Mouse (Mus musculus) gastrocnemius, postnatal 36 days (tissue): ENCODE data around the gene Rnf115. TPM values are rescaled to one million over a fixed set of nuclear protein-coding genes. Genes with fewer than 3 reads are reported as not detected.
"Not testable (repeated sequence)": the region's sequence is repeated elsewhere in the genome, so short reads cannot be mapped to it uniquely, and the experiment has no call there.

Experiments
- DNase-seq, 2 experiments: peaks; one replicate each; pipeline ENCODE4 v3.0.0; 2022
- intact Hi-C: fragments of 180-260 bp; cut with DNase I; formaldehyde crosslinking; loops from one replicate; pipeline ENCODE4 v1.15.1; 2025
- total RNA-seq, 2 experiments: library from RNA; stranded (reverse); gene quantifications; 2 replicates each; pipeline ENCODE4 v1.2.3; 2021

Gene Rnf115
- total RNA-seq, 2 experiments from 2014 or later, result 76.2 to 86.5 TPM

DNA sequence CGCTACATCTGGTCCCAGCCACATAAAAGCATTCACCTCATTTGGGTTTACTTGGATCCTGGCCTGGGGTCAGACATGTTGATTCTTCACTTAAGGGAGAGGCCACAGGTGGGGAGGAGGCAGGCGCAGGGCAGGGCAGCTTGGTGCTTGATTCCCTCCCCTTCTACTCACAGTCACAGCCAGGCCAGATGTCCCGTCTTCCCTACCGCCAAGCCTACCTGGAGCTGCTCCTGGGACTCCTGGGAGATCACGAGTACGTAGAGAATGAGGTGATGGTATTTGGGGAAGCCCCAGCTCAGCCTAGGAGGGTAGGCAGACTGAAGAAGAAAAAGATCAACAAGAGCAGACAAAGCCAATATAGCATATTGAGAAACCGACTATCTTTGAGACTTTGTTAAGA is 20.5 kb upstream of the Rnf115 start:
- intact Hi-C loops, result loop anchor here (2.0 kb wide), 1 partner anchor 162 kb away; no protein-coding TSS in a partner anchor
- no peak for DNase-seq

GRCm38 (mm10) chr3:96707903-96708683 is 19.4 kb upstream of the Rnf115 start, which contains the start of gene Nudt17:
Nudt17 (minus strand) TSS chr3:96708562.
- intact Hi-C loops, result loop anchor here (2.0 kb wide), 1 partner anchor 163 kb away; no protein-coding TSS in a partner anchor
- peak; percentile 70 to 80 for DNase-seq

DNA sequence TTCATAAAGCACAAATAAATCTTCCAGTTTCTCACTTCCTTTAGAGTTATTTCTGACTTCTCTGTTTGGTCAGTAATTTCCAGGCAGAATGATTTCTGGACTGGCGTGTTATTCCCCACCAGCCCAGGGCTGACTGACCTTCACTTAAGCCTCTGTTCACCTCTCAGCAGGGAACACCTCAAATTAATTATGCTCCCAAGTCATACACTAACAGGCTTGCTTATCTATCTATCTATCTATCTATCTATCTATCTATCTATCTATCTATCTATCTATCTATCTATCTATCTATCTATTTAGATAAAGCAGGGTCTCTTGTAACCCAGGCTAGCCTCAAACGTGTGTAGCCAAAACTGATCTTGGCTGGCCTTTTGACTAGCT is 18.8 kb upstream of the Rnf115 start:
- intact Hi-C loops, result no loop called here
- no peak for DNase-seq

GRCm38 (mm10) chr3:96714286-96714685 is 13.2 kb upstream of the Rnf115 start:
- intact Hi-C loops, result no loop called here
- DNase-seq, result no peak

GRCm38 (mm10) chr3:96715854-96716253 is 11.6 kb upstream of the Rnf115 start:
- intact Hi-C loops, result no loop called here
- no peak for DNase-seq

- intact Hi-C loops, result no loop called here
- DNase-seq, result no peak
Measured at GRCm38 (mm10) chr3:96719173-96719572, 8.3 kb upstream of the Rnf115 start.

DNA sequence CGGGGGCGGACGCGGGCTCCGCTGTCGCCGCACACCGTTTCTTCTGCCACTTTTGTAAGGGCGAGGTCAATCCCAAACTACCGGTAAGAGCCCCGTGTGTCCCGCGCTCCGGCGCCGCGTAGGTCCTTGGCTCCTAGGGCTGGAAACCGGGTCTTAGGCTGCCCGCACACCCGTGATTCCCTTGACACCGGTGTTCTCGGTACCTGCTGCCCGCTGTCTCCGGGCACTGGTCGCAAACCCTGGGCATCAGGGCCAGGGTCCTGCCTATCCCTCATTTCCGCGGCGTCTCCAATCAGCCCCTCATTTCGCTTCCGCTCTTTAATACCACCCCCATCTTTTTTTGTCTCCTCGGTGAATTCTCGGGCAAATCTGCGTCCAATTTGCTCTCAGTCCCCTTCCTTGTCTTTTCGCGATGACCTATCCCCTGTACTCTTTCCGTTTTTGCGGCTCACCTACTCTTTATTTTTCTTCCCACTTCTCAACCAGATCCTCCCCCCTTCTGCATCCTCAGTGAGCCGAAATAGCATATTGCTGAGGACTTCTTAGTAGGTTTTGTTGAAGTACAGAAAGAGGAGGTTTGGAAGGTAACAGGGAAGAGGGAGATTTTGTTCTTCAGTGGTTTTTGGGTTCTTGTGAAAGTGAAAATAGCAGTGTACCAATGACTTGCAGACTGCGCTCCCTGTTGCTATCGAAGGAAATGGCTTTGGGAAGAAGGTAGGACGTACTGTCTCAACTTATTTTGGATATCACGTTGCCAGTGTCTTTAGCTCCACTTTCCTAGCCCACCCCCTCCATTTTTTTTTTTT is 567 bp downstream of the Rnf115 start:
- intact Hi-C loops, result no loop called here
- DNase-seq, result no peak

GRCm38 (mm10) chr3:96728634-96729402 is 1.4 kb downstream of the Rnf115 start:
- DNase-seq, result no peak
- intact Hi-C loops, result no loop called here

- intact Hi-C loops, result no loop called here
Measured at GRCm38 (mm10) chr3:96729403-96729784, 1.9 kb downstream of the Rnf115 start.

GRCm38 (mm10) chr3:96730785-96731184 is 3.3 kb downstream of the Rnf115 start:
- DNase-seq, result no peak
- intact Hi-C loops, result loop anchor here (5.0 kb wide), 1 partner anchor 82 kb away; no protein-coding TSS in a partner anchor

More at GRCm38 (mm10) chr3:96729403-96729784, 1.9 kb downstream of the Rnf115 start:
- DNase-seq, result no peak

- no peak for DNase-seq
- intact Hi-C loops, result loop anchor here (5.0 kb wide), 1 partner anchor 78 kb away; no protein-coding TSS in a partner anchor
Measured at GRCm38 (mm10) chr3:96733984-96734383, 6.5 kb downstream of the Rnf115 start.

DNA sequence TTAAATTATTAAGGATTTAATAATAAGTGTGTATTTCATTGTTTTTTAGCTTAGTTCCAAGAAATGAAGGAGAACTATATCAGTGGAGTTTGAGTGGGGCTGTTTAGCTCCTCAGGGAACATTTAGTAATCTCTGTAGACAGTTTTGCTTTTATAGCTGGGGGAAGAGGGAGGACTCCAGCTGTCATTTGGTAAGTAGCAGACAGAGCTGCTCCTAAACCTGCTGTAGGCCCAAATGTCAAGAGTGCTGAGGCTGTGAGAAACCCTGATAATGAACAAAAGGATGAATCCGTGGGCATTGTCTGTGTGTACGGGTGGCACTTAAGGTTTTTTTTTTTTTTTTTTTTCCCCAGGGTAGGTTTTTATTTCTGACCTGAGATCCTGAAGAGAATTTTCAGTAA is 7.7 kb downstream of the Rnf115 start:
- no peak for DNase-seq
- intact Hi-C loops, result no loop called here

DNA sequence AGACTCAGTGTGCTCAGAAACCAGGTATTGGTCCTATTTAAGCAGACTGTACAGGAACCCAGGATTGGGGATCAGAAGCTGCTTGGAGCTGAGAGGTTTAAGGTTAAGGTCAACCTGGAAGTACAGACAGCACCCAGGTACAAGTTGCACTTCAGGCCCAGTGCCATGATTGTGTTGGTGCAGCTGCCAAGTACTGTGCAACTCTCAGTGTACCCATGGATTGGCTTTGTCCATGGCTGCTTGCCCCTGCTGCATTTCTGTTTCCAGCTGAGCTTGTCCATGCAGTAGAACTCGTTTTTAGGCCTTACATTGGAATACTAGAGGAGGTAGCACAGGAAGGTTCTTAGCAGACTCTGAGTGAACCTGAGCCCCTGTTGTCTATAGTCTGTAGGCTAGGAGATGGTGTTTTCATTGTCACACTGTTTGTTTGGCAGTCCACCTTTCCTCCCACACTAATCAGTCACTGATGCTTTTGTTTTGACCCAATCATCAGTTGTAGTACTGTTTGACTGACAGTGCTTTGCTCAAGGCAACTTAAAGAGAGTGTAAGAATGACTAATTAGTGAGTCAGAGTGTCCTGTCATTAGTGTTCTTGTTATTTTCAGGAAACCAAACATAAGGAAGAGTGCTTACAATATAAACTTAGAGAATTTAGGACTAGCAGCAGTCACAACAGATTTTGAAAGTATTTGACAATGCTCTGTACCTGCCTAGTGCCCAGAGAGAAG is 9.7 kb downstream of the Rnf115 start:
- DNase-seq, result no peak
- intact Hi-C loops, result no loop called here

- no peak for DNase-seq
- intact Hi-C loops, result no loop called here
Measured at GRCm38 (mm10) chr3:96737995-96738394, 10.5 kb downstream of the Rnf115 start.

DNA sequence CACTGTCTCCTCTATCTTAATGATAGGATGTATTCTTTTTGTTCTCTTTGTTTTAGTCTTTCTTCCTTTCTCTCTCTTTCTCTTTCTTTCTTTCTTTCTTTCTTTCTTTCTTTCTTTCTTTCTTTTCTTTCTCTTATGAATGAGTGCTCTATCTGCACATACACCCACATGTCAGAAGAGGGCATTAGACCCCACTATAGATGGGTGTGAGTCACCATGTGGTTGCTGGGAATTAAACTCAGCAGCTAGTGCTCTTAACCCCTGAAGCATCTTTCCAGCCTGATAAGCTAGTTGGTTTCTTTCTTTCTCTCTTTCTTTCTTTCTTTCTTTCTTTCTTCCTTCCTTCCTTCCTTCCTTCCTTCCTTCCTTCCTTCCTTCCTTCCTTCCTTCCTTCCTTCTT is 12.8 kb downstream of the Rnf115 start:
- not testable (repeated sequence) for DNase-seq
- intact Hi-C loops, result loop anchor here (5.0 to 10.0 kb wide), 2 partner anchors 47 to 145 kb away; no protein-coding TSS in a partner anchor

GRCm38 (mm10) chr3:96744348-96744747 is 16.9 kb downstream of the Rnf115 start:
- DNase-seq, result no peak
- intact Hi-C loops, result loop anchor here (5.0 to 10.0 kb wide), 2 partner anchors 43 to 140 kb away; no protein-coding TSS in a partner anchor

DNA sequence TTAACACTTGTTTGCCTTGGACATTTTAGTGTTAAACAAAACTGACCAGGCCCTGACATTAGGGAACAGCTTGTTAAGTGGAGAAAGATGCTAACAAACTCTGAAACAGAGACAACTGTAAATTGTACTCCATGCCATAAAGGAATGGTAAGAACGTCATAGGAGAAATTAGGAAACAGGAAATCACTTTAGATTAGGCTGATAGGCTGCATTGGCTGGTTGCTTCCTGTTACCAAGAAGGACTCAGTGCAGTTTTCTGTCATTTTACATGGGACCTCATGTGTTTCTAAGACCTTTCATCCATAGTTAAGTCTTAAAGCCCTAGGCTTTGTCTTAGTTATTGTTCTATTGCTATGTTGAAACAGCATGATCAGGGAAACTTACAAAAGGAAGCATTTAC is 19.4 kb downstream of the Rnf115 start:
- intact Hi-C loops, result loop anchor here (10.0 kb wide), 1 partner anchor 138 kb away; no protein-coding TSS in a partner anchor
- DNase-seq, result no peak

- no peak for DNase-seq
- intact Hi-C loops, result no loop called here
Measured at GRCm38 (mm10) chr3:96755935-96756334, 28.5 kb downstream of the Rnf115 start.

DNA sequence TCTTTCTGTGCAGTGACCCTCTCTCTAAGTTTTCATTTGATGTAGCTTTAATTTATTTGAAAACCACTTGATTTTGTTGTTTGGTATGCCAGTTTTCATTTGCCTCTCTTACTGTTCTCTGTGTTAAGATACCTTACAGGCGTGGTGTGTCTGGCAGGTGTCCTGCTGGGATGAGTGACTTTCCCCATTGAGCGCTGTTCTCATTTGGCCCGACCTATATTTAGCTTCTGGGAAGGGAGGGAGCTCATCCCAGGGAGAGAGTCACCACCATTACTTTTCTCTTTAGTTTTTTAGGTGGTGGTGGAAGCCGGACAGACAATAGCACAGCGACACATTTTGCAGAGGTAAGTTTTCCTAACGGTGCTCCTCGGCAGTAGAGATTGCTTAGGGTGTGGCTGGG is 30.2 kb downstream of the Rnf115 start:
- DNase-seq, result peak in 1 of 2 experiments; percentile 40
- intact Hi-C loops, result no loop called here

GRCm38 (mm10) chr3:96759695-96760094 is 32.2 kb downstream of the Rnf115 start:
- no peak for DNase-seq
- intact Hi-C loops, result loop anchor here (10.0 kb wide), 1 partner anchor 1125 kb away; the partner anchor contains the start of gene Pde4dip
